Mouse (Mus musculus) adrenal gland (tissue): Measurements from ENCODE around the gene Ltbr.
"Not testable (repeated sequence)": the region's sequence is repeated elsewhere in the genome, so short reads cannot be mapped to it uniquely, and the experiment has no call there.

Experiments
- intact Hi-C: fragments of 180-260 bp; cut with DNase I; formaldehyde crosslinking; loops from one replicate; pipeline ENCODE4 v1.15.1; 2025

Ltbr gene

GRCm38 (mm10) chr6:125317077-125317476, 3.4 kb upstream of the Ltbr start:
- intact Hi-C loops: no loop called here

GRCm38 (mm10) chr6:125314746-125315145, 1.1 kb upstream of the Ltbr start:
- intact Hi-C loops: loop anchor here (5.0 kb wide), 1 partner anchor 38 kb away; no protein-coding TSS in a partner anchor

- intact Hi-C loops: loop anchor here (5.0 kb wide), 1 partner anchor 38 kb away; no protein-coding TSS in a partner anchor
These were observed 512 bp upstream of the Ltbr start for GRCm38 (mm10) chr6:125314231-125314563.

DNA sequence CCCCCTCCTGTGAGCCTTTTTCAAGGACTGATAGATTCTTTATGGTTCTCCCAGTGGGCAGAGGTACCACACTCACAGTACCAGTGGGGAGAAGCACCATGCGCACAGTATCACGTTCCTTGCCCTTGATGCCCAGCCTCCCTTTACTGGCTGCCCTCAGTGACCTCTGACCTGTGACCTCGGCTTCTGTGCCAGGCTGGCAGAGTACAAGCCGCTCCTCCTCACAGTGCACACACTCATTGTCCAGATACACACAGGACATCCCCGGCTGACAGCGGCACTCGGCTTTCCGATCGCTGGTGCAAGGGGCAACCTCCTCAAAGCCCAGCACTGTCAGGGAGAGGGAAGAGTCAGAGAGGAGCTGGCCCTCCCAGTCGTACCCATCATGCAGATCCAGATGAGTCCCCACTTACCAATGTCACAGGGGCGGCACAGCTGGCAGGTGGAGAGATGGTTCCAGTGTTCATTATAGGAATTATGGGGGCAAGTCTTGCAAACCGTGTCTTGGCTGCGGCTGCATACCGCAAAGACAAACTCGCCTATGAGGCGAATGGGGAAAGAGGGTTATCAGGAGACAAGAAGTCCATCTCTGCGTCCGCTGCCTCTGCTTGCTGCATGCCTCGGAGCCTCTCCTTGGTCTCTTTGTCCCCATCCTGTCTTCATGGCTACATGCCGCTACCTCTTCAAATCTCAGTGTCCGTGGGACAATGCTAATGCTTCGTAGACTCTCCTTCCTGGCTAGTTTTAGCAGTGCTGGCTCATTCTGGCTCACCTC, 917 bp downstream of the Ltbr start:
- intact Hi-C loops: loop anchor here (5.0 kb wide), 1 partner anchor 40 kb away; no protein-coding TSS in a partner anchor

DNA sequence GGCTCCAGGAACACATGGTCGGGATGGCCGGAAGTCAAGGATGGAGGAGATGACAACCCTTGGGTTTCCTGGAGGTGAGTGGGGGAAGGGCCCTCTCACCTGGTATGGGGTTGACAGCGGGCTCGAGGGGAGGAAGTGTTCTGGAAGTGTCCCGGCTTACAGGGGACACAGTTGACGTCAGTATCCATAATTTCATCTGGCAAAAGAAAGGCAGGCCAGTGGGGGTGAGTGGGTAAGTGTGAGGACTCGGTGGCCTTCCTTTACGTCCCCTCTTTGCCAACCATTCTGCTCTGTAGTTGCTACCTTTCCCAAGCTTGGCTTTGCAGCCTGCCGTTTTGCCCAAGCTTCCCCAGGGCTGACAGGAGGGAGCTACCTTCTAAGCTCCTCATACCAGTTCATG, 1.5 kb downstream of the Ltbr start:
- intact Hi-C loops: loop anchor here (5.0 kb wide), 1 partner anchor 40 kb away; no protein-coding TSS in a partner anchor

DNA sequence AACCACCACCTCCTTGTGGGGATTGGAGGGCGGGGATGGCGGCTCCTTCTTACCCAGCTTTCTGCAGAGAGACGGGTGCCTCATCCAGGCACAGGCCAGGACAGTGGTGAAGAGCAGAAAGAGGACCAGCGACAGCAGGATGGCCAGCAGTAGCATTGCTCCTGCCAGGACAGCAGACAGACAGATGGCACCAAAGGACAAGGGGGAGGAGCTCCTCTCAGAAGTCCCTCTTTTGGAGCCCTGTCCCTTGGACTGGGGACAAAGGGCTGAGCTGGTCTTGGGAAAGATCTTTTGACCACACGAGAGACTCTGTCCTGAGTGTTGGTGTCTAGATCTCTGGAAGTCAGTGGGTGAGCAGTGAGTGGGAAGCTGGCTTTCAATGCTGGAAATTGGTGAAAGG, 4.3 kb downstream of the Ltbr start:
- intact Hi-C loops: no loop called here

DNA sequence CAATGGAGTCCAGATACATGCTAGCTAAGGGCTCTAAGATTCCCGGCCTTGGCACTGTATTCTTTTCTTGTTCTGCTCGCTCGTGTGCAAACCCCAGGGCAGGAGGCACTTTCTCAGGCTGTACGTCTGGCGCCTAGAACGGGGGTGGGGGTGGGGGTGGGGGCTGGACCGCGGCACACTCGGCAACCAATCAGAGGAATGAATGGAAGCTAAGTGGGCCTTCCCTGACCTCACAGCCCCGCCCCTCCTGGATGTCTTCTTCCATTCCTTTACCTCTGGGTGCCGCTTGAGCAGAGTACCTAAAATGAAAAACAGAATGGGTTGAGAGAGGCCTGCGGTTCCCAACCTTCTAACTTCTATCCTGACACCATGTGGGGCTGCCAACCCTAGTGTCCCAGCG, 4.8 kb downstream of the Ltbr start:
- intact Hi-C loops: no loop called here

DNA sequence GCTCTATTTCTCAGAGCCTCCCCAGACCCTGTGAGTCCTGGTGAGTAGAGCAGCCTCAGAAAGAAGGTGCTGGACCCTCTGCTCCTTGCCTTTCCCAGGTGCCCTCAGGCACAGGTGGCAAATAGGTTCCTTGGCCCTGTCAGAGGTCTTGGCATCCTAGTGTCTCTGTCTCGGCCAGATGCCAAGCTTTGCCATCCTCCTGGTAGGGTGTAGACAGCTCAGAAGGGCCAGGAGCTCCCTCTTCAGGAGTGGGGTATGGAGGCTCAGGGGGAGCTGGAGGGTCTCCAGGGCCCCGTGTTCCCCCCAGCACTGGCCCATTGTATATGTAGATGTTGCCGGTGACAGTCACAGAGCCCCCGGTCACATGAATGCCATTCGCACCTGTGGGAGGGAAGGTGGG, 6.6 kb downstream of the Ltbr start:
- intact Hi-C loops: no loop called here

GRCm38 (mm10) chr6:125305465-125305864, 8.2 kb downstream of the Ltbr start:
- intact Hi-C loops: no loop called here

- intact Hi-C loops: not testable (repeated sequence)
These were observed 9.3 kb downstream of the Ltbr start for GRCm38 (mm10) chr6:125304408-125304807.

GRCm38 (mm10) chr6:125303242-125303641, 10.4 kb downstream of the Ltbr start:
- intact Hi-C loops: no loop called here

DNA sequence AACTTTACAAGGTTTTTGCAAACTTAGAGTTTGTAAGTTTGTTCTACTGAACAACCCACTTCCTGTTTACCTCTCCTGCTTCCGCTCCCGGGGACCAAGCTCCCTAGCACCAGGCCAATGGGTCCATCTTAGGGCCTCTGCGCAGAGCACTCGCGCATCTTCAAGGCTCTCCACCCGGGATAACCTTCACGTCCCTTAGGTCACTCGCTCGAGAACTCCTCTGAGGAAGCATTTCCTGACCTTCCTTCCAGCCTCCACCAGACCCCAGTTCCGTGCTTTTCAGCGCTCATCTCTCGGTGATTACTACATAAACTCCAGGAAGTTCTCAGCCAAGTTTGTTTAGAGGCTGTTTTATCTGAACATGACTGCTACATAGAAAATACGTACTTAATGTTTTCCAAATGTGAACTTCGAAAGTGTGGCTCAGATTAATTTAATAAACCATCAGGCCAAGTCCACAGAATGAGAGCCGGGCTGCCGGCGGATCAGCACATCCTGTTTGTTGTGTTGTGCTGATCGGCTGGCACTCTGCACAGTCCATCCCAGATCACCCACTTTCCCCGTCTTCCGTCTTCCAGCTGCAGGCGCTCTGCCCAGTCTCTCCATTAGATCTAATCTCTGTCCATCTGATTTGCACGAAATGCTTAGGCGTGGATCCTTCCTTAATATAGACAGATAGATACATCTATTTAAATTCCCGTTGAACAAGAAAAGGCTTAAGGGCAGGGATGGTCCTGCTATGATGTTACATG, 11.3 kb downstream of the Ltbr start:
- intact Hi-C loops: no loop called here

- intact Hi-C loops: no loop called here
These were observed 12.7 kb downstream of the Ltbr start for GRCm38 (mm10) chr6:125300982-125301381.

DNA sequence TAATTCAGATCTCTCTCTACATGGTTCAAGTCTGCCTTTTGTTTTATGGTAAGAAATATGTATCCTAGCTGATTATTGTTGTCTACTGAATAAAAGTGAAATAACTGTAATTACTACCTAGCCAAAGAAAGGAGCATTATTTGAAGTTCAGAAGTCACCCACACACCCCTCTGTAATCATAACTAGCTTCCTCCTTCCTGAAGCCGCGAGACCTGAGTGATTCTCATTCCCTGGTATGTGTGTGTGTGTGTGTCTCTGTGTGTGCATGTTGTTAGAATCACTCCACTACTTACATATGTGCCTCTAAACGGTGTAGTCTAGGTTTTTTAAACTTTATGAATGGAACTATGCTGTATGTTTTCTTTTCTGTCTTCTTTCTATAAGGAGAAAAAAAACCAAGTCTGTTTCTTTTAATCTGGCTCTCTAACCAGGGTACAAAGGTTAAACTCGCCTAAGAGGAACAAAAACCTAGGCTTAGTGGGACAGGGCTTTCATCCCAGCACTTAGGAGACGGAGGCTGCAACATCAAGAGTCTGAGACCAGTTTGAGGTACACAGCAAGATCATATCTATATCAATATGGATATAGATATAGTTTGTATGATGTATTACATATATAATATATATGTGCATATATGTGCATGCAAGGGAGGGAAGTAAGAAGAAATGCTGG, 16.4 kb downstream of the Ltbr start:
- intact Hi-C loops: no loop called here

- intact Hi-C loops: no loop called here
These were observed 19.6 kb downstream of the Ltbr start for GRCm38 (mm10) chr6:125294049-125294448.

DNA sequence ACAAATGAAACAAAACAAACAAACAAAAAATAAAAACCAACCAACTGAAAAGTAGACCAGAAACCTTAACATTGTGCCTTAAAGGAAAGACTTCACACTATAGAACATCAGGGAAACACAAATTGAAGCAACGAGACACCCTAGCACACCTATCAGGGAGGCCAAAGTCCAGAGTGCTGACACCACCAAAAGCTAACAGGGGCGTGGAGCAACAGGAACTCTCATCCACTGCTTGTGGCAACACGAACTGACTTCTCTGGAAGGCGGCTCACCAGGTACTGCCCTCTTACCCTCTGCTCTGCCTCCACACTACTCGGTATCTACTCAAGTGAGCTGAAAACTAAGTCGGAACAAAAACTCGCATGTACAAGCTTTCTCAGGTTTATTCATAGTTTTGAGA, 21.4 kb downstream of the Ltbr start:
- intact Hi-C loops: no loop called here

GRCm38 (mm10) chr6:125291329-125291728, 22.4 kb downstream of the Ltbr start:
- intact Hi-C loops: no loop called here

DNA sequence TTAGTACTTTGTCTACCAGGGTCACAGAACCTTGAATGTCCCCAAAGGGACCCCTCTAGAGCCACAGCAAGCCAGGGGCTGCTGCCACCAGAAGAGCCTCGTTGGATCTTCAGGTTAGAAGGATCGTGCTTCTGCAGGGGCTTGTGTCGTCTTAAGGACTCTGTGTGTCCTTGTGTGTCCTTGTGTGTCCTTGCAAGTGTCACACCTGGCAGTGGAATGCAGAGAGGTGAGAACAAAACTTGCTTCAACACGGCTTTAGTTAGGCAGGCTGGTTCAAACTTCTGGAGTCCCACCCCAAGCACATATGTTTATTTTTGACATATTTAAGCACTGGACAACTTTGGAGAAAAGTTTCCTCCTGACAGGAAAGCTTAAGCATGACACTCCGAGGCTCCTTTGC, 25.0 kb downstream of the Ltbr start:
- intact Hi-C loops: no loop called here

GRCm38 (mm10) chr6:125286944-125287343, 26.7 kb downstream of the Ltbr start:
- intact Hi-C loops: no loop called here

- intact Hi-C loops: no loop called here
These were observed 27.8 kb downstream of the Ltbr start, which contains the start of gene Tuba3a for GRCm38 (mm10) chr6:125285890-125286289. Tuba3a (minus strand) TSS chr6:125286042.

- intact Hi-C loops: no loop called here
These were observed 28.9 kb downstream of the Ltbr start for GRCm38 (mm10) chr6:125284751-125285150.

DNA sequence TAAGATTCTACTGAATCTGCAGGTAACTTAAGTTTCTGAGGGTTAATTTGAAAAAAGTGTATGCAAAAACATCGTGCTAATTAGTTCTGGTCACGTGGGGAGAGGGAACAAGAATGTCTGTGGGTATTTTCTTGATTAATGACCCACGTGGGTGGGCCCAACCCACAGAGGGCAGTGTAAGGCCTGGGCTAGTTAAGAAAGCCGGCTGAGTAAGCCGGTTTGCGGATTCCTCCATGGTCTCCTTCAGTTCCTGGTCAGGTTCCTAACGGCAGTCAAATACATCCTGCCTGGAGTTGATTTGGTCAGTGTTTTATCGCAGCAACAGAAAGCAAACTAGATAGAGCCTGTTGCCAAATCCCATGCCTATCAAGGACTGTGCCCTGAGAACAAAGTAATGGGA, 29.4 kb downstream of the Ltbr start:
- intact Hi-C loops: no loop called here
